Mouse (Mus musculus): Measurements from ENCODE around the gene Vash2.

- no peak for TF ChIP-seq CTCF (IDR thresholded peaks at IDR 0.05; ENCODE audit: borderline replicate concordance, control insufficient read depth, extremely low read depth, insufficient read depth, low read length, poor library complexity)
- no peak for TF ChIP-seq POLR2A (IDR thresholded peaks at IDR 0.05; ENCODE audit: control insufficient read depth, extremely low read depth, insufficient read depth, low read length, poor library complexity)
Measured at GRCm38 (mm10) chr1:190962760-190963159, 16.3 kb downstream of the Vash2 start.
